In the genomic region with DNA sequence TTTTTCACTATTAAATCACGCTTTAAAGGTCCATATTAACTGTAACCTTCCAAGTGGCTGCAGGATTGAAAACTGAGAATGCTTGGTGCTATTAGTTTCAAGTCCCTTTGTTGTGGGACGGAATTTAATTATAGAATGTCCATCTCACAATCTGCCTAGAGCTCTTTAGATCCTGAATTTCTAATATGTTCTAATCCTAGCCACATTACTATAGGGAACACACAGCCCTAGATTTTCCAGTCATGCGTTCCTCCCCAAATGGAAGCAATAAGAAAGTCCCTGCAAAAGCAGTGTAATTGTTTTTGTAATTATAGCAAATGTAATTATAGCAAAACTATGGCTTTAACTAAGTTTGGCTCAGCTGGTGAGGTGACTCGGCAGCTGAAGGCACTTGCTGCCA, we compare ENCODE assay signal across 20 mouse cellular contexts.
DNase-seq lines count a peak whose midpoint lies in the region; ATAC-seq and TF ChIP-seq lines count a peak whose summit lies in the region.
"Had no signal": no experiment of that assay in that cellular context is flagged by ENCODE, and none has a peak within 500 bp of the region (broad histone marks: within the 10 kb centered on the region; RNA-seq: fewer than 3 reads in every experiment).

No protein-coding gene starts in this region.

- TF ChIP-seq POLR2A in brain, embryonic 14.5 days (IDR thresholded peaks at IDR 0.05; ENCODE audit: borderline replicate concordance, extremely low read depth, insufficient read depth, insufficient read length, poor library complexity, severe bottlenecking) = no peak

- WGBS in hindbrain, embryonic 15.5 days = 68% methylated on average over 4 of the region's 4 CpGs
- WGBS in hindbrain, embryonic 12.5 days = 80% methylated on average over 4 of the region's 4 CpGs
- 58% methylated on average over 4 of the region's 4 CpGs for WGBS in midbrain, embryonic 14.5 days
- 76% methylated on average over 4 of the region's 4 CpGs for WGBS in midbrain, embryonic 10.5 days

- intact Hi-C loops in gastrocnemius, postnatal 36 days (cut with DNase I) = no loop called here

- H3K9me3 ChIP-seq in hindbrain, embryonic 15.5 days = no peaks in the 10 kb centered on the region
- H3K9me3 ChIP-seq in hindbrain, embryonic 12.5 days (replicated peaks) = no peaks in the 10 kb centered on the region
- no peaks in the 10 kb centered on the region for H3K9me3 ChIP-seq in midbrain, embryonic 14.5 days (ENCODE audit: control insufficient read depth, low read length)
- no peaks in the 10 kb centered on the region for H3K9me3 ChIP-seq in midbrain, embryonic 10.5 days (replicated peaks)
- H3K9me3 ChIP-seq: embryonic facial prominence, embryonic 12.5 days; heart, embryonic 15.5 days had no signal

- H3K4me1 ChIP-seq in hindbrain, embryonic 15.5 days (replicated peaks) = no peaks in the 10 kb centered on the region
- no peaks in the 10 kb centered on the region for H3K4me1 ChIP-seq in hindbrain, embryonic 12.5 days
- H3K4me1 ChIP-seq in midbrain, embryonic 14.5 days (ENCODE audit: control insufficient read depth, insufficient read depth, low read length) = no peaks in the 10 kb centered on the region
- no peaks in the 10 kb centered on the region for H3K4me1 ChIP-seq in midbrain, embryonic 10.5 days
- H3K4me1 ChIP-seq: heart, embryonic 15.5 days had no signal

- H3K36me3 ChIP-seq in hindbrain, embryonic 15.5 days = no peaks in the 10 kb centered on the region
- no peaks in the 10 kb centered on the region for H3K36me3 ChIP-seq in hindbrain, embryonic 12.5 days
- no peaks in the 10 kb centered on the region for H3K36me3 ChIP-seq in midbrain, embryonic 14.5 days (ENCODE audit: control insufficient read depth, insufficient read depth, low read length)
- no peaks in the 10 kb centered on the region for H3K36me3 ChIP-seq in midbrain, embryonic 10.5 days
- H3K36me3 ChIP-seq: embryonic facial prominence, embryonic 12.5 days; heart, embryonic 15.5 days had no signal

- ATAC-seq in hindbrain, embryonic 15.5 days (ENCODE audit: low FRiP score, low read depth) = peak; percentile 42; the same call in 1 of the 2 replicates
- no peak for ATAC-seq in hindbrain, embryonic 12.5 days (ENCODE audit: low FRiP score)
- no peak for ATAC-seq in midbrain, embryonic 14.5 days (ENCODE audit: low FRiP score, low TSS enrichment)
- ATAC-seq: activated CD4-positive, CD25-positive, alpha-beta regulatory T cell, adult 4 months; forebrain, embryonic 14.5 days; intestine, embryonic 16.5 days; Patski had no signal

- H3K9ac ChIP-seq in hindbrain, embryonic 15.5 days = no peak overlapping the region
- no peak overlapping the region for H3K9ac ChIP-seq in hindbrain, embryonic 12.5 days
- no peak overlapping the region for H3K9ac ChIP-seq in midbrain, embryonic 14.5 days (replicated peaks; ENCODE audit: low read length)
- H3K9ac ChIP-seq: embryonic facial prominence, embryonic 12.5 days; heart, embryonic 15.5 days had no signal

- H3K27ac ChIP-seq in hindbrain, embryonic 15.5 days (replicated peaks) = no peak overlapping the region
- H3K27ac ChIP-seq in hindbrain, embryonic 12.5 days = no peak overlapping the region
- H3K27ac ChIP-seq in midbrain, embryonic 14.5 days (replicated peaks; ENCODE audit: low read depth, low read length) = no peak overlapping the region
- H3K27ac ChIP-seq in midbrain, embryonic 10.5 days (replicated peaks) = no peak overlapping the region
- H3K27ac ChIP-seq: heart, adult 2 months; heart, embryonic 15.5 days had no signal

- no peak overlapping the region for H3K4me3 ChIP-seq in hindbrain, embryonic 15.5 days
- H3K4me3 ChIP-seq in hindbrain, embryonic 12.5 days = no peak overlapping the region
- no peak overlapping the region for H3K4me3 ChIP-seq in midbrain, embryonic 14.5 days (replicated peaks; ENCODE audit: low read depth, low read length)
- H3K4me3 ChIP-seq in midbrain, embryonic 10.5 days = no peak overlapping the region
- H3K4me3 ChIP-seq: embryonic facial prominence, embryonic 12.5 days; heart, adult 2 months; heart, embryonic 15.5 days had no signal

- no peak overlapping the region for H3K4me2 ChIP-seq in hindbrain, embryonic 15.5 days
- H3K4me2 ChIP-seq in hindbrain, embryonic 12.5 days (replicated peaks) = no peak overlapping the region
- no peak overlapping the region for H3K4me2 ChIP-seq in midbrain, embryonic 14.5 days (ENCODE audit: low read length)
- H3K4me2 ChIP-seq: embryonic facial prominence, embryonic 12.5 days; heart, embryonic 11.5 days; heart, embryonic 15.5 days had no signal

- TF ChIP-seq CTCF in brain, embryonic 14.5 days (IDR thresholded peaks at IDR 0.05; ENCODE audit: borderline replicate concordance, extremely low read depth, insufficient read depth, insufficient read length) = no peak

- peak; percentile 12 for DNase-seq in midbrain, embryonic 14.5 days
- DNase-seq in midbrain, embryonic 10.5 days (ENCODE audit: low spot score) = no peak
- DNase-seq in brain, embryonic 14.5 days (ENCODE audit: low read depth) = peak; percentile 30
- DNase-seq in gastrocnemius, postnatal 36 days = no peak
- DNase-seq: adrenal gland, postnatal 14 days; cerebellum, adult 2 months; cerebellum, postnatal 10 days; gastrocnemius, postnatal 10 days; heart, adult 2 months; heart, postnatal 14 days had no signal

- no peaks in the 10 kb centered on the region for H3K27me3 ChIP-seq in hindbrain, embryonic 15.5 days
- H3K27me3 ChIP-seq in hindbrain, embryonic 12.5 days = no peaks in the 10 kb centered on the region
- no peaks in the 10 kb centered on the region for H3K27me3 ChIP-seq in midbrain, embryonic 14.5 days (ENCODE audit: control insufficient read depth, insufficient read depth, low read length)
- no peaks in the 10 kb centered on the region for H3K27me3 ChIP-seq in midbrain, embryonic 10.5 days (ENCODE audit: low read depth, poor library complexity, severe bottlenecking)
- H3K27me3 ChIP-seq: CH12.LX; embryonic facial prominence, embryonic 12.5 days; heart, embryonic 15.5 days; Patski had no signal

Comparison
In these comparisons a context has a peak if more than half of its experiments do, and no peak if none do; other contexts are left out.
1. DNase-seq: peak in midbrain, embryonic 14.5 days (single experiment) and brain, embryonic 14.5 days (single experiment); none in midbrain, embryonic 10.5 days (single experiment) and gastrocnemius, postnatal 36 days (0 of 2).